Mouse (Mus musculus) midbrain, embryonic 13.5 days (tissue): ENCODE results near the gene Nell1. TPM values are rescaled to one million over a fixed set of nuclear protein-coding genes. Genes with fewer than 3 reads are reported as not detected.

Source experiments
- ATAC-seq: fragments of 200-750 bp; cut with Nextera tagmentation; 2 replicates; pipeline ENCODE4 v1.8.0; 2017; ENCODE audit warnings: mild to moderate bottlenecking, moderate TSS enrichment, moderate library complexity
- H3K27ac ChIP-seq: fragments of 300-500 bp; sonication (generic); 2 replicates; pipeline ENCODE4 v1.5.1; 2015; ENCODE audit warnings: inconsistent platforms, mild to moderate bottlenecking, moderate library complexity
- H3K27me3 ChIP-seq: fragments of 300-500 bp; sonication (generic); 2 replicates; pipeline ENCODE4 v1.6.1; 2015; ENCODE audit warnings: mild to moderate bottlenecking, inconsistent platforms
- H3K36me3 ChIP-seq: fragments of 300-500 bp; sonication (generic); 2 replicates; pipeline ENCODE4 v1.6.1; 2015; ENCODE audit warnings: mild to moderate bottlenecking, inconsistent platforms
- H3K4me1 ChIP-seq: fragments of 300-500 bp; sonication (generic); replicated peaks from 2 replicates; pipeline ENCODE4 v1.6.1; 2015; ENCODE audit warnings: inconsistent platforms
- H3K4me2 ChIP-seq: fragments of 300-500 bp; sonication (generic); replicated peaks from 2 replicates; pipeline ENCODE4 v1.6.1; 2015; ENCODE audit warnings: moderate library complexity, mild to moderate bottlenecking, inconsistent platforms
- H3K4me3 ChIP-seq: fragments of 300-500 bp; sonication (generic); replicated peaks from 2 replicates; pipeline ENCODE4 v1.5.1; 2015; ENCODE audit warnings: mild to moderate bottlenecking, inconsistent platforms
- H3K9ac ChIP-seq: fragments of 300-500 bp; sonication (generic); replicated peaks from 2 replicates; pipeline ENCODE4 v1.6.1; 2015; ENCODE audit warnings: mild to moderate bottlenecking, inconsistent platforms
- H3K9me3 ChIP-seq: fragments of 300-500 bp; sonication (generic); 2 replicates; pipeline ENCODE4 v1.6.1; 2016; ENCODE audit warnings: mild to moderate bottlenecking, inconsistent platforms
- WGBS: fragments of 180-500 bp; shearing (Covaris S2); methylation state at CpG from one replicate; pipeline ENCODE4 v1.1.7; 2015; 5-methylcytosine and 5-hydroxymethylcytosine counted together
- polyA plus RNA-seq: library from polyadenylated mRNA; unstranded; fragments of >200 nt; fragmentation: Nextera tagmentation; extraction: Ambion mirVana; gene quantifications from 2 replicates; pipeline ENCODE4 v1.2.1, GENCODE M21; 2015

Gene Nell1
- polyA plus RNA-seq, 1 experiment from 2014 or later = 7.9 TPM

- Histone ChIP-seq H3K9me3 (no peaks in the 10 kb centered on the region), H3K36me3 (no peaks in the 10 kb centered on the region), H3K27ac (no peak overlapping the region), H3K4me3 (no peak overlapping the region), H3K9ac (no peak overlapping the region), H3K4me2 (no peak overlapping the region), H3K27me3 (no peaks in the 10 kb centered on the region), H3K4me1 (no peaks in the 10 kb centered on the region)
- WGBS = 89% methylated on average over 4 of the region's 4 CpGs
- ATAC-seq = no peak
Observed at GRCm38 (mm10) chr7:50486884-50487420, 512.3 kb downstream of the Nell1 start.

GRCm38 (mm10) chr7:50501562-50501961 lies 526.9 kb downstream of the Nell1 start:
- no peaks in the 10 kb centered on the region for H3K9me3 ChIP-seq
- no peaks in the 10 kb centered on the region for H3K4me1 ChIP-seq
- H3K9ac ChIP-seq = no peak overlapping the region
- no peak overlapping the region for H3K4me2 ChIP-seq
- no peak for ATAC-seq
- WGBS = 79% methylated on average over 4 of the region's 4 CpGs
- H3K27me3 ChIP-seq = no peaks in the 10 kb centered on the region
- no peak overlapping the region for H3K4me3 ChIP-seq
- no peaks in the 10 kb centered on the region for H3K36me3 ChIP-seq
- H3K27ac ChIP-seq = no peak overlapping the region

GRCm38 (mm10) chr7:50507047-50507446 lies 532.4 kb downstream of the Nell1 start:
- no peak overlapping the region for H3K9ac ChIP-seq
- no peak overlapping the region for H3K4me2 ChIP-seq
- H3K27ac ChIP-seq = no peak overlapping the region
- ATAC-seq = no peak
- H3K4me3 ChIP-seq = no peak overlapping the region
- H3K36me3 ChIP-seq = no peaks in the 10 kb centered on the region
- H3K4me1 ChIP-seq = no peaks in the 10 kb centered on the region
- no peaks in the 10 kb centered on the region for H3K27me3 ChIP-seq
- no peaks in the 10 kb centered on the region for H3K9me3 ChIP-seq

- Histone ChIP-seq H3K36me3 (no peaks in the 10 kb centered on the region), H3K27me3 (no peaks in the 10 kb centered on the region), H3K27ac (no peak overlapping the region), H3K9me3 (no peaks in the 10 kb centered on the region), H3K4me3 (no peak overlapping the region), H3K4me1 (no peaks in the 10 kb centered on the region), H3K9ac (no peak overlapping the region), H3K4me2 (no peak overlapping the region)
- ATAC-seq = no peak
- WGBS = 75% methylated on average over 3 of the region's 3 CpGs
Observed at GRCm38 (mm10) chr7:50514830-50515229, 540.2 kb downstream of the Nell1 start.

- no peak overlapping the region for H3K4me2 ChIP-seq
- 92% methylated on average over 3 of the region's 3 CpGs for WGBS
- no peaks in the 10 kb centered on the region for H3K4me1 ChIP-seq
- H3K9me3 ChIP-seq = no peaks in the 10 kb centered on the region
- ATAC-seq = no peak
- no peak overlapping the region for H3K27ac ChIP-seq
- no peaks in the 10 kb centered on the region for H3K27me3 ChIP-seq
- H3K4me3 ChIP-seq = no peak overlapping the region
- H3K9ac ChIP-seq = no peak overlapping the region
- no peaks in the 10 kb centered on the region for H3K36me3 ChIP-seq
Observed at GRCm38 (mm10) chr7:50516681-50517080, 542.0 kb downstream of the Nell1 start.

GRCm38 (mm10) chr7:50543373-50543772 lies 568.7 kb downstream of the Nell1 start:
- no peaks in the 10 kb centered on the region for H3K9me3 ChIP-seq
- no peak overlapping the region for H3K4me2 ChIP-seq
- no peaks in the 10 kb centered on the region for H3K36me3 ChIP-seq
- H3K9ac ChIP-seq = no peak overlapping the region
- no peak for ATAC-seq
- no peaks in the 10 kb centered on the region for H3K27me3 ChIP-seq
- H3K27ac ChIP-seq = no peak overlapping the region
- 13% methylated on average over 5 of the region's 5 CpGs for WGBS
- H3K4me1 ChIP-seq = peaks cover 6% of the 10 kb centered on the region; the same call in 1 of the 2 replicates
- no peak overlapping the region for H3K4me3 ChIP-seq

GRCm38 (mm10) chr7:50549572-50549971 lies 574.9 kb downstream of the Nell1 start:
- no peak overlapping the region for H3K4me3 ChIP-seq
- H3K27ac ChIP-seq = no peak overlapping the region
- 87% methylated on average over 3 of the region's 3 CpGs for WGBS
- H3K9me3 ChIP-seq = no peaks in the 10 kb centered on the region
- no peak for ATAC-seq
- no peaks in the 10 kb centered on the region for H3K27me3 ChIP-seq
- no peak overlapping the region for H3K4me2 ChIP-seq
- no peak overlapping the region for H3K9ac ChIP-seq
- no peaks in the 10 kb centered on the region for H3K36me3 ChIP-seq
- H3K4me1 ChIP-seq = no peaks in the 10 kb centered on the region

- Histone ChIP-seq H3K9me3 (no peaks in the 10 kb centered on the region), H3K4me1 (no peaks in the 10 kb centered on the region), H3K4me2 (no peak overlapping the region), H3K27ac (no peak overlapping the region), H3K4me3 (no peak overlapping the region), H3K36me3 (no peaks in the 10 kb centered on the region), H3K9ac (no peak overlapping the region), H3K27me3 (no peaks in the 10 kb centered on the region)
- no peak for ATAC-seq
- WGBS = 87% methylated on average over 4 of the region's 4 CpGs
Observed at GRCm38 (mm10) chr7:50551426-50551825, 576.8 kb downstream of the Nell1 start.

GRCm38 (mm10) chr7:50562708-50563107 lies 588.0 kb downstream of the Nell1 start:
- 78% methylated on average over 3 of the region's 3 CpGs for WGBS
- no peak overlapping the region for H3K4me3 ChIP-seq
- H3K27me3 ChIP-seq = no peaks in the 10 kb centered on the region
- no peaks in the 10 kb centered on the region for H3K36me3 ChIP-seq
- H3K9me3 ChIP-seq = no peaks in the 10 kb centered on the region
- no peak for ATAC-seq
- no peaks in the 10 kb centered on the region for H3K4me1 ChIP-seq
- H3K27ac ChIP-seq = no peak overlapping the region
- H3K9ac ChIP-seq = no peak overlapping the region
- H3K4me2 ChIP-seq = no peak overlapping the region

- Histone ChIP-seq H3K9ac (no peak overlapping the region), H3K4me1 (no peaks in the 10 kb centered on the region), H3K36me3 (no peaks in the 10 kb centered on the region), H3K27me3 (no peaks in the 10 kb centered on the region), H3K4me3 (no peak overlapping the region), H3K4me2 (no peak overlapping the region), H3K27ac (no peak overlapping the region), H3K9me3 (no peaks in the 10 kb centered on the region; the same call in 1 of the 2 replicates)
- ATAC-seq = no peak
- 71% methylated on average over 7 of the region's 7 CpGs for WGBS
Observed at GRCm38 (mm10) chr7:50573841-50574240, 599.2 kb downstream of the Nell1 start.

- H3K4me2 ChIP-seq = no peak overlapping the region
Observed at GRCm38 (mm10) chr7:50588642-50589424, 614.2 kb downstream of the Nell1 start.

GRCm38 (mm10) chr7:50598890-50599289 lies 624.2 kb downstream of the Nell1 start, which contains the start of gene 4933405O20Rik:
Gene 4933405O20Rik (plus strand): TSS chr7:50599190.
- H3K36me3 ChIP-seq = no peaks in the 10 kb centered on the region
- H3K4me3 ChIP-seq = no peak within 1 kb of the TSS
- H3K4me2 ChIP-seq = no peak within 1 kb of the TSS
- ATAC-seq = no peak
- H3K27ac ChIP-seq = no peak within 1 kb of the TSS
- H3K9me3 ChIP-seq = no peaks in the 10 kb centered on the region
- 76% methylated on average over 3 of the region's 3 CpGs for WGBS
- no peaks in the 10 kb centered on the region for H3K27me3 ChIP-seq
- H3K9ac ChIP-seq = no peak within 1 kb of the TSS
- no peaks in the 10 kb centered on the region for H3K4me1 ChIP-seq

More at GRCm38 (mm10) chr7:50588642-50589424, 614.2 kb downstream of the Nell1 start:
- H3K4me1 ChIP-seq = peaks cover 6% of the 10 kb centered on the region
- no peak overlapping the region for H3K4me3 ChIP-seq
- WGBS = 48% methylated on average over 8 of the region's 8 CpGs
- H3K27me3 ChIP-seq = 0 out of 2 replicates have a peak, but pooled peaks cover 2% of the 10 kb centered on the region
- no peaks in the 10 kb centered on the region for H3K36me3 ChIP-seq
- no peak for ATAC-seq
- no peaks in the 10 kb centered on the region for H3K9me3 ChIP-seq
- no peak overlapping the region for H3K27ac ChIP-seq
- no peak overlapping the region for H3K9ac ChIP-seq
